Mouse (Mus musculus) intestine, embryonic 14.5 days (tissue): Measurements from ENCODE around the gene Slc44a2. TPM values are rescaled to one million over a fixed set of nuclear protein-coding genes. Genes with fewer than 3 reads are reported as not detected.
"Not testable (repeated sequence)": the region's sequence is repeated elsewhere in the genome, so short reads cannot be mapped to it uniquely, and the experiment has no call there.

Experiments used
- ATAC-seq: fragments of 200-750 bp; cut with Nextera tagmentation; replicated peaks from 2 replicates; pipeline ENCODE4 v1.8.0; 2017; ENCODE audit warnings: low read depth, moderate number of reproducible peaks, moderate TSS enrichment, moderate library complexity; ENCODE audit not compliant: low FRiP score, low TSS enrichment
- DNase-seq: peaks from one replicate; pipeline ENCODE4 v3.0.0-alpha.2; 2018; ENCODE audit warnings: low spot score
- H3K27ac ChIP-seq: fragments of 300-500 bp; sonication (generic); 2 replicates; pipeline ENCODE4 v1.5.1; 2014; ENCODE audit warnings: low read depth, mild to moderate bottlenecking, control low read depth
- H3K27me3 ChIP-seq: fragments of 300-500 bp; sonication (generic); replicated peaks from 2 replicates; pipeline ENCODE4 v1.6.1; 2014; ENCODE audit warnings: low read length, control low read depth; ENCODE audit not compliant: control insufficient read depth, insufficient read depth
- H3K36me3 ChIP-seq: fragments of 300-500 bp; sonication (generic); 2 replicates; pipeline ENCODE4 v1.6.1; 2014; ENCODE audit warnings: low read length, control low read depth; ENCODE audit not compliant: control insufficient read depth, insufficient read depth
- H3K4me1 ChIP-seq: fragments of 300-500 bp; sonication (generic); replicated peaks from 2 replicates; pipeline ENCODE4 v1.6.1; 2014; ENCODE audit warnings: low read length, control low read depth, mixed read lengths; ENCODE audit not compliant: control insufficient read depth, insufficient read depth
- H3K4me2 ChIP-seq: fragments of 300-500 bp; sonication (generic); 2 replicates; pipeline ENCODE4 v1.6.1; 2014; ENCODE audit warnings: low read length
- H3K4me3 ChIP-seq: fragments of 300-500 bp; sonication (generic); 2 replicates; pipeline ENCODE4 v1.5.1; 2014; ENCODE audit warnings: low read depth, low read length, control low read depth, mixed read lengths
- H3K9ac ChIP-seq: fragments of 300-500 bp; sonication (generic); 2 replicates; pipeline ENCODE4 v1.6.1; 2014; ENCODE audit warnings: mild to moderate bottlenecking, low read length
- H3K9me3 ChIP-seq: fragments of 300-500 bp; sonication (generic); 2 replicates; pipeline ENCODE4 v1.6.1; 2016; ENCODE audit warnings: low read length, control low read depth; ENCODE audit not compliant: control insufficient read depth
- WGBS: fragments of 180-500 bp; shearing (Covaris S2); extraction: QIAGEN DNeasy Blood & Tissue Kit; methylation state at CpG from one replicate; pipeline ENCODE4 v1.1.7; 2014; 5-methylcytosine and 5-hydroxymethylcytosine counted together
- polyA plus RNA-seq: library from polyadenylated mRNA; unstranded; fragments of >200 nt; fragmentation: Nextera tagmentation; extraction: Ambion mirVana; gene quantifications from 2 replicates; pipeline ENCODE4 v1.2.1, GENCODE M21; 2014

The Slc44a2 gene
- polyA plus RNA-seq, 1 experiment from 2014 or later = 70.1 TPM

DNA sequence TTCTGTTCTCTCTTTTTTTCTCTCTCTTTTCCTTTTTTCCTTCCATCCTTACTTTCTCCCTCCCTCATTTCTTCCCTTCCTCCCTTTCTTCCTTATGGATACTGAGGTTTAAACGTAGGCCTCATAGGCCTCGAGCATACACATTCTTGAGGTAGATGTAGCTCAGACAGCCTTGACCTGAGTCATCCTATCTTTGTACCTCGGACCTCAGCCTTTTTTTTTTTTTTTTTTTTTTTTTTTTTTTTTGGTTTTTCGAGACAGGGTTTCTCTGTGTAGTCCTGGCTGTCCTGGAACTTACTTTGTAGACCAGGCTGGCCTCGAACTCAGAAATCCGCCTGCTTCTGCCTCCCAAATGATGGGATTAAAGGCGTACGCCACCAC lies 2.4 kb downstream of the Slc44a2 start:
- H3K4me2 ChIP-seq = not testable (repeated sequence)

GRCm38 (mm10) chr9:21324269-21324668 lies 3.8 kb downstream of the Slc44a2 start:
- no peaks in the 10 kb centered on the region for H3K9me3 ChIP-seq
- ATAC-seq (no peak), DNase-seq (no peak)
- H3K27me3 ChIP-seq = no peaks in the 10 kb centered on the region
- H3K36me3 ChIP-seq = no peaks in the 10 kb centered on the region
- H3K4me2 ChIP-seq = no peak overlapping the region
- H3K27ac ChIP-seq = no peak overlapping the region
- no peak overlapping the region for H3K9ac ChIP-seq
- H3K4me3 ChIP-seq = no peak overlapping the region
- 92% methylated on average over 11 of the region's 11 CpGs for WGBS
- H3K4me1 ChIP-seq = peaks cover 14% of the 10 kb centered on the region

More for the DNA sequence above, 2.4 kb downstream of the Slc44a2 start:
- not testable (repeated sequence) for H3K9me3 ChIP-seq, H3K36me3 ChIP-seq, ATAC-seq, H3K9ac ChIP-seq, H3K4me3 ChIP-seq, H3K27ac ChIP-seq, DNase-seq, H3K27me3 ChIP-seq
- peaks cover 14% of the 10 kb centered on the region for H3K4me1 ChIP-seq
- WGBS = 91% methylated on average over 8 of the region's 8 CpGs

GRCm38 (mm10) chr9:21327569-21327968 lies 7.1 kb downstream of the Slc44a2 start:
- Histone ChIP-seq H3K27ac (no peak overlapping the region), H3K4me1 (0 out of 2 replicates have a peak, but pooled peaks cover 3% of the 10 kb centered on the region), H3K4me2 (no peak overlapping the region), H3K9me3 (no peaks in the 10 kb centered on the region), H3K27me3 (no peaks in the 10 kb centered on the region), H3K9ac (no peak overlapping the region), H3K36me3 (no peaks in the 10 kb centered on the region), H3K4me3 (no peak overlapping the region)
- 78% methylated on average over 3 of the region's 3 CpGs for WGBS
- no peak for DNase-seq
- no peak for ATAC-seq

DNA sequence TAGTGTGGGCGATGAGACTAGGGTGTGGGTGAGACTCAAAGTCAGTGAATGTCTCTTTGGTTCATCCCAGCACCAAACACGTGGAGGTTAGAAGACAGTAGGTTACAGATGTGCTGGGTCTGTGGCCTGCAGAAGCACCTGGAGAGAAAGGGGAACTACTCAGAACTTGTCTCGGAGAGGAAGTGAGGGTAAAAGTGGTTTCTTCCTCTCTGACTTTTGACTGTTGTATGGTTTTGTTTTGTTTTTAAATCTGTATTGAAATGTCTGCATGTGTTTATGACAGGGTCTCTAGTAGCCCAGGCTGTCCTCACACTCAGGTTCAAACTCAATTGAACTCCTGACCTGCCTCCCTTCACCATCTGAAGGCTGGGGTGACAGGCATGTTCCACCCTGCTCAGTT lies 7.5 kb downstream of the Slc44a2 start:
- ATAC-seq = no peak

DNA sequence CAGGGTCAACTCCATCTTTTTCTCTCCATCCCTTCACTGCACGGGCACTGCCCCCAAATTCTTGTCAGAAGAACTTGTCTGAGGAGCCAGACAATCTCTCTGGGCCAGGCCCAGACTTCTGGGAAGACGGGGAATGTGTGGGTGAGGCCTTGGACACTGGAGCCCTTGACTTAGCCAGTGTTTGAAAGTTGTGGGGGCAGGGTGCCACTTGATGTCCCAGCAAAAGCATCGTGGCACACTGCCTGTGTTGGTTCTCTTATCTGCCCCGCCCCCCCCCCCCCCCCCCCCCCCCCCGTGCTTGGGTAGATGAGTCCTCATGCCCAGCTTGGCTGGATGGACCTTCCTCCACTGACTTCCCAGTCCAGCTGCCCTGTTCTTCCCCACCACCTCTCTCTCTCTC lies 8.5 kb downstream of the Slc44a2 start:
- no peaks in the 10 kb centered on the region for H3K36me3 ChIP-seq
- ATAC-seq = no peak
- H3K4me2 ChIP-seq = no peak overlapping the region
- 53% methylated on average over 3 of the region's 5 CpGs for WGBS
- H3K4me3 ChIP-seq = no peak overlapping the region
- H3K27ac ChIP-seq = no peak overlapping the region
- DNase-seq = no peak
- 0 out of 2 replicates have a peak, but pooled peaks cover 3% of the 10 kb centered on the region for H3K4me1 ChIP-seq
- no peaks in the 10 kb centered on the region for H3K27me3 ChIP-seq
- H3K9me3 ChIP-seq = no peaks in the 10 kb centered on the region
- no peak overlapping the region for H3K9ac ChIP-seq

More for the DNA sequence above, 7.5 kb downstream of the Slc44a2 start:
- DNase-seq = no peak
- H3K4me2 ChIP-seq = no peak overlapping the region
- 76% methylated on average over 3 of the region's 3 CpGs for WGBS
- no peak overlapping the region for H3K27ac ChIP-seq
- no peaks in the 10 kb centered on the region for H3K9me3 ChIP-seq
- H3K36me3 ChIP-seq = no peaks in the 10 kb centered on the region
- H3K9ac ChIP-seq = no peak overlapping the region
- no peak overlapping the region for H3K4me3 ChIP-seq
- H3K4me1 ChIP-seq = 0 out of 2 replicates have a peak, but pooled peaks cover 3% of the 10 kb centered on the region
- no peaks in the 10 kb centered on the region for H3K27me3 ChIP-seq

DNA sequence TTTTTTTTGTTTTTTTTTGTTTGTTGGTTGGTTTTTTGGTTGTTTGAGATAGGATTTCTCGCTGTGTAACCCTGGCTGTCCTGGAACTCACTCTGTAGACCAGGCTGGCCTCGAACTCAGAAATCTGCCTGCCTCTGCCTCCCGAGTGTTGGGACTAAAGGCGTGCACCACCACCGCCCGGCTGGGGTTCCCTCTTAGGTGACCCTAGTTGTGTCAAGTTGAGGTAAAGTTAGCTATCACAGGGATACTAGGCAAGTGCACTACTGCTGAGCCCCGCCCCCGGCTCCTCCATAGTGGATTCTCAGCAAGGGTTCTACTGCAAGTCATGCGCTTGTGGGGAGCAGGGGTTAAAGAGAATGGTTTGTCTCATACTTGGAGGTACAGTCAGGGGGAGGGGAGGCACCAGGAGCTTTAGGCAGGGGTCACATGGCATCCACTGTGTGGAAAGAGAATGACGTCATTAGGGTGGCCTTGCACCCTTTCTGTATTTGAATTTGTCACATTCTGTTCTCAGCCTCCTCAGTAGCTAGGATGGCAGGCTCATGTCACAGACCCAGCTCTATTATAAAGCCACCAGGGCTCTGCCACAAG lies 9.3 kb downstream of the Slc44a2 start:
- no peak overlapping the region for H3K27ac ChIP-seq
- 92% methylated on average over 10 of the region's 10 CpGs for WGBS
- H3K36me3 ChIP-seq = no peaks in the 10 kb centered on the region
- no peaks in the 10 kb centered on the region for H3K27me3 ChIP-seq
- no peak overlapping the region for H3K9ac ChIP-seq
- no peak overlapping the region for H3K4me2 ChIP-seq
- H3K9me3 ChIP-seq = no peaks in the 10 kb centered on the region
- no peak overlapping the region for H3K4me3 ChIP-seq
- ATAC-seq = no peak
- DNase-seq = no peak
- H3K4me1 ChIP-seq = 0 out of 2 replicates have a peak, but pooled peaks cover 3% of the 10 kb centered on the region

- DNase-seq (no peak), ATAC-seq (no peak)
- Histone ChIP-seq H3K4me2 (no peak overlapping the region), H3K36me3 (no peaks in the 10 kb centered on the region), H3K4me1 (0 out of 2 replicates have a peak, but pooled peaks cover 3% of the 10 kb centered on the region), H3K27ac (no peak overlapping the region), H3K4me3 (no peak overlapping the region), H3K27me3 (no peaks in the 10 kb centered on the region), H3K9me3 (no peaks in the 10 kb centered on the region), H3K9ac (no peak overlapping the region)
- 87% methylated on average over 12 of the region's 12 CpGs for WGBS
Measured at GRCm38 (mm10) chr9:21331365-21332140, 11.1 kb downstream of the Slc44a2 start.

GRCm38 (mm10) chr9:21332161-21333061 lies 11.9 kb downstream of the Slc44a2 start:
- H3K36me3 ChIP-seq = no peaks in the 10 kb centered on the region
- WGBS = 43% methylated on average over 9 of the region's 9 CpGs
- DNase-seq (no peak), ATAC-seq (no peak)
- no peaks in the 10 kb centered on the region for H3K9me3 ChIP-seq
- no peak overlapping the region for H3K4me3 ChIP-seq
- 0 out of 2 replicates have a peak, but pooled peaks cover 3% of the 10 kb centered on the region for H3K4me1 ChIP-seq
- H3K27ac ChIP-seq = no peak overlapping the region
- H3K4me2 ChIP-seq = no peak overlapping the region
- no peaks in the 10 kb centered on the region for H3K27me3 ChIP-seq
- H3K9ac ChIP-seq = no peak overlapping the region
